Mouse (Mus musculus) lung, adult 2 months (tissue): ENCODE results near the gene Vsx1.

Source experiments
- CTCF ChIP-seq: fragments of 200-500 bp; IDR thresholded peaks from 2 replicates; pipeline ENCODE4 v1.5.1; 2011; ENCODE audit warnings: mild to moderate bottlenecking, low read length, control low read depth; ENCODE audit not compliant: insufficient read depth
- POLR2A ChIP-seq: fragments of 200-500 bp; IDR thresholded peaks from 2 replicates; pipeline ENCODE4 v1.6.1; 2011; ENCODE audit warnings: low read depth, mild to moderate bottlenecking, control low read depth, low read length, borderline replicate concordance; ENCODE audit errors: extremely low read depth

DNA sequence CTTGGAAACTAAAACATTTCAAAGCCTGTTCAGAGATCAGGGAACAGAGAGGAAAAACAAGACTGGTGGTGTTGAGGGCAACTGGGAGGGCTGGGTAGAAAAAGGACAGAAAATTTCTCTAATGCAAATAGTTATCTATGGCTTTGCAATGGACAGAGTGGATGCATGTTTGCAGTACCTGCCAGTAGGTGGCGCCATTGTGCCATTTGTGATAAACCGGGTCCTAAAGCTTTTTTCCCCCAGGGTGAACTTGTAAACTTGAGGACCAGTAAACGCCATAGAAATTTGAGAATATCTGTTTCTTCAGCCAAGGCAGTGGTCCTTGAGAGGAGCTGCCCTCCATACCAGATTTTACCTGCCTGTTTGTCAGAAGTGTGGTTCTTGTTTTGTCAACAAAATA is 10.8 kb downstream of the Vsx1 start:
- TF ChIP-seq POLR2A (no peak), CTCF (peak; percentile 60)
